Mouse (Mus musculus) neural tube, embryonic 12.5 days (tissue): ENCODE data around the gene Tfap4. TPM values are rescaled to one million over a fixed set of nuclear protein-coding genes. Genes with fewer than 3 reads are reported as not detected.
"Not testable (repeated sequence)": the region's sequence is repeated elsewhere in the genome, so short reads cannot be mapped to it uniquely, and the experiment has no call there.

Experiments
- ATAC-seq: fragments of 200-750 bp; cut with Nextera tagmentation; 2 replicates; pipeline ENCODE4 v1.8.0; 2017; ENCODE audit warnings: low read depth, mild to moderate bottlenecking, moderate TSS enrichment, moderate library complexity; ENCODE audit not compliant: low FRiP score
- H3K27ac ChIP-seq: fragments of 300-500 bp; sonication (generic); 2 replicates; pipeline ENCODE4 v1.5.1; 2016
- H3K27me3 ChIP-seq: fragments of 300-500 bp; sonication (generic); replicated peaks from 2 replicates; pipeline ENCODE4 v1.6.1; 2016; ENCODE audit warnings: mild to moderate bottlenecking
- H3K36me3 ChIP-seq: fragments of 300-500 bp; sonication (generic); 2 replicates; pipeline ENCODE4 v1.6.1; 2016; ENCODE audit warnings: mild to moderate bottlenecking
- H3K4me1 ChIP-seq: fragments of 300-500 bp; sonication (generic); 2 replicates; pipeline ENCODE4 v1.6.1; 2016
- H3K4me2 ChIP-seq: fragments of 300-500 bp; sonication (generic); replicated peaks from 2 replicates; pipeline ENCODE4 v1.6.1; 2016; ENCODE audit warnings: mild to moderate bottlenecking
- H3K4me3 ChIP-seq: fragments of 300-500 bp; sonication (generic); 2 replicates; pipeline ENCODE4 v1.5.1; 2016
- H3K9ac ChIP-seq: fragments of 300-500 bp; sonication (generic); 2 replicates; pipeline ENCODE4 v1.6.1; 2016; ENCODE audit warnings: mild to moderate bottlenecking
- H3K9me3 ChIP-seq: fragments of 300-500 bp; sonication (generic); 2 replicates; pipeline ENCODE4 v1.6.1; 2016; ENCODE audit warnings: mild to moderate bottlenecking
- WGBS: fragments of 180-500 bp; shearing (Covaris S2); methylation state at CpG from one replicate; pipeline ENCODE4 v1.1.7; 2016; 5-methylcytosine and 5-hydroxymethylcytosine counted together
- polyA plus RNA-seq: library from polyadenylated mRNA; unstranded; fragments of >200 nt; fragmentation: Nextera tagmentation; extraction: Ambion mirVana; gene quantifications from 2 replicates; pipeline ENCODE4 v1.2.1, GENCODE M21; 2016

Gene Tfap4
- polyA plus RNA-seq, 1 experiment from 2014 or later: 14.2 TPM

DNA sequence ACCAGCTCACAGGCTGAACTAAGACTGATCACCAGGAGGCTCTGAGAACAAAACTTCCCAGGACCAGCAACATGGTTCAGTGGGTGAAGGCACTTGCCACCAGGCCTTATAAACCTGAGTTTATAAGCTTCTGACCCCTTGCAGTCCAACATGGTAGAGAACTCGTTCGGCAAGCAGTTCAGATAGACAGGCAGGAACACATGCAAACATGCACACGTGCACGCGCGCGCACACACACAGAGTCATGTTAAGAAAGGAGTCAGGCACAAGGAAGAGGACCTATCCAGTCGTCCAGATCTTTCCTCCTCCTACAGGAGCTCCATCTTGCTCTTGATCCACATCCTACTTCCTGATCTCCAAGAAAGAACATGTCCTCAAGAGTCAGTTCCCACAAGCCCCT lies 12.8 kb downstream of the Tfap4 start:
- no peak overlapping the region for H3K4me2 ChIP-seq
- H3K4me3 ChIP-seq: no peak overlapping the region
- no peaks in the 10 kb centered on the region for H3K27me3 ChIP-seq
- H3K9ac ChIP-seq: no peak overlapping the region
- no peak overlapping the region for H3K27ac ChIP-seq
- H3K4me1 ChIP-seq: no peaks in the 10 kb centered on the region
- H3K36me3 ChIP-seq: peaks cover 47% of the 10 kb centered on the region
- WGBS: 92% methylated on average over 8 of the region's 8 CpGs
- H3K9me3 ChIP-seq: no peaks in the 10 kb centered on the region
- ATAC-seq: no peak

- ATAC-seq: no peak
- 85% methylated on average over 9 of the region's 9 CpGs for WGBS
- Histone ChIP-seq H3K4me2 (no peak overlapping the region), H3K36me3 (peaks cover 38% of the 10 kb centered on the region), H3K4me1 (no peaks in the 10 kb centered on the region), H3K9me3 (no peaks in the 10 kb centered on the region), H3K27me3 (no peaks in the 10 kb centered on the region), H3K9ac (no peak overlapping the region), H3K27ac (no peak overlapping the region), H3K4me3 (no peak overlapping the region)
Measured at GRCm38 (mm10) chr16:4544845-4545244, 14.8 kb downstream of the Tfap4 start.

DNA sequence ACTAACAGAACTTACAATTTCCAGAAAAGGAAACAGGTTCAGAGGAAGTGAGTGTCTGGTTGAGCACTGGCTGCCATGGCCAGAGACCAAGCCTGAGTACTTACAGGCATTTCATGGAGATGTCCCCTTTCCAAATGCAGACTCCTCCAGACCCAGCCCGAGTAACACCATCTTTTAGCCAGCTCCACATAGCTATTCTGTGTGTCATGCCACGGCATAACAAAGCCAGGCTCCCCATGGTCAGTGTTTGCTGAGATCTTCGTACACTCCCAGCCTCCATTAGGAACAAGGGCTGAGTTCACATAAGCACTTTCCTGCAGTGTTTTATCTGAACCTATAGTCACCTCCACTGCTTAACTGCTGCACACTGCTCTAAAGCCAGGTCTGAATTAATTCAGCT lies 16.4 kb downstream of the Tfap4 start:
- 83% methylated on average over 3 of the region's 3 CpGs for WGBS
- Histone ChIP-seq H3K27ac (no peak overlapping the region), H3K9ac (no peak overlapping the region), H3K4me3 (no peak overlapping the region), H3K9me3 (no peaks in the 10 kb centered on the region), H3K36me3 (peaks cover 28% of the 10 kb centered on the region), H3K27me3 (no peaks in the 10 kb centered on the region), H3K4me1 (peaks cover 3% of the 10 kb centered on the region; the same call in 1 of the 2 replicates), H3K4me2 (no peak overlapping the region)
- ATAC-seq: no peak

- peak; percentile 39; the same call in 1 of the 2 replicates for ATAC-seq
- Histone ChIP-seq H3K36me3 (peaks cover 24% of the 10 kb centered on the region), H3K4me2 (peak overlapping the region; percentile 53), H3K9me3 (no peaks in the 10 kb centered on the region), H3K4me3 (peak overlapping the region; percentile 36; the same call in 1 of the 2 replicates), H3K9ac (no peak overlapping the region), H3K27ac (no peak overlapping the region), H3K4me1 (peaks cover 3% of the 10 kb centered on the region; the same call in 1 of the 2 replicates), H3K27me3 (no peaks in the 10 kb centered on the region)
- WGBS: 52% methylated on average over 7 of the region's 7 CpGs
Measured at GRCm38 (mm10) chr16:4542236-4542774, 17.3 kb downstream of the Tfap4 start.

DNA sequence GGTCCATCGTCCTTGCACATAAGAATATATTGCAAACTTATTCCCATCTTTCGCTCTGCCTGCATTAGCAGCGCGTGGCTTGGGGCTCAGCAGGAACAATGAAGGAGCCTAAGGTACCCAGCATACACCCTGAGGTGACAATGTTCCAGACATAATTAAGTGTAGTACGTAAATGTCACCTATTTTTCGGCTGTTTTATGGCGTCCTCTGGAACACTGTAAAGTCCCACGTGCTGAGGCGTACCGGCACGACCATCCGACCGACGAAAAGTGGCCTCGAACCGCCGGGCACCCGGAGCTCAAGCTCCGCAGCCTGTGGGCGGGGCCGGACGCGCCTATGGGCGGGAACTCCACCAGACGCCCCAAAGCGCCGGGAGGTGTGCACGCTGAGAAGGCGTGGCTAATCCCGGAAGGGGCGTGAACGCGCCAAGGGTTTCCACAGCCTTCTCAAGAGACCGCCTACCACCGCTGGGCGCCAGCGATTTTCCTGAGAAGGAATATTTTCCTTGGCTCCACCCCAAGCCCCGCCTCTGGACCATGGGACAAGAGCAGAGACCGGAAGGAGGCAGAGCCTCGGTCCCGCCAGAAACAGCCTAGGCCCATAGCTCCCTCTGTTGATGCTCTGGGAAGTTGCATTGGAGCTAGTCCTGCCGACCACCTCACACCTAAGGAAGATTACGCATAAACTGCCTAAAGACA lies 18.0 kb downstream of the Tfap4 start, which contains the start of gene Srl:
Srl (minus strand) TSS at position 316 of the 698 bp plus-strand sequence.
- H3K27ac ChIP-seq: no peak within 1 kb of the TSS
- H3K4me1 ChIP-seq: peaks cover 3% of the 10 kb centered on the region; the same call in 1 of the 2 replicates
- peak within 1 kb of the TSS; percentile 36 for H3K4me3 ChIP-seq
- 2% methylated on average over 43 of the region's 43 CpGs for WGBS
- peaks cover 18% of the 10 kb centered on the region for H3K36me3 ChIP-seq
- no peaks in the 10 kb centered on the region for H3K9me3 ChIP-seq
- ATAC-seq: peak; percentile 95
- H3K9ac ChIP-seq: peak within 1 kb of the TSS; percentile 48; the same call in 1 of the 2 replicates
- no peaks in the 10 kb centered on the region for H3K27me3 ChIP-seq
- H3K4me2 ChIP-seq: peak within 1 kb of the TSS; percentile 53

DNA sequence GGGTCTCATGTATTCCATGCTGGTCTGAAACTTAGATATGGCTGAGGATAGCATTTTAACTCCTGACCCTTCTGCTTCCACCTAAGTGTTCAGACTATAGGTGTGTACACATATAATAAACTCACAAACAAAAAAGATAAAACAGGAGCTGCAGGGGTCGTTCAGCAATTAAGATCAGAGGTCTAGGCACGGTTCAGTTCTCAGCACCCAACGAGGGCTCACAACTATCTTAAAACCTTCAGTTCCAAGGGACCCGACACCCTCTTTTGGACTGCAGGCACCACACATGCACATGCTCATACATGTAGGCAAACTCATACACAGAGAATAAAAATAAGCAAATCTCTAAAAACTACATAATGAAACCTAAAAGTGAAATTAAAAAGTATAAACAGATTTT lies 18.6 kb downstream of the Tfap4 start:
- 64% methylated on average over 4 of the region's 4 CpGs for WGBS
- no peak for ATAC-seq
- Histone ChIP-seq H3K9ac (no peak overlapping the region), H3K27me3 (no peaks in the 10 kb centered on the region), H3K9me3 (no peaks in the 10 kb centered on the region), H3K4me2 (peak overlapping the region; percentile 53), H3K4me1 (peaks cover 3% of the 10 kb centered on the region; the same call in 1 of the 2 replicates), H3K4me3 (peak overlapping the region; percentile 36), H3K36me3 (peaks cover 13% of the 10 kb centered on the region), H3K27ac (no peak overlapping the region)

DNA sequence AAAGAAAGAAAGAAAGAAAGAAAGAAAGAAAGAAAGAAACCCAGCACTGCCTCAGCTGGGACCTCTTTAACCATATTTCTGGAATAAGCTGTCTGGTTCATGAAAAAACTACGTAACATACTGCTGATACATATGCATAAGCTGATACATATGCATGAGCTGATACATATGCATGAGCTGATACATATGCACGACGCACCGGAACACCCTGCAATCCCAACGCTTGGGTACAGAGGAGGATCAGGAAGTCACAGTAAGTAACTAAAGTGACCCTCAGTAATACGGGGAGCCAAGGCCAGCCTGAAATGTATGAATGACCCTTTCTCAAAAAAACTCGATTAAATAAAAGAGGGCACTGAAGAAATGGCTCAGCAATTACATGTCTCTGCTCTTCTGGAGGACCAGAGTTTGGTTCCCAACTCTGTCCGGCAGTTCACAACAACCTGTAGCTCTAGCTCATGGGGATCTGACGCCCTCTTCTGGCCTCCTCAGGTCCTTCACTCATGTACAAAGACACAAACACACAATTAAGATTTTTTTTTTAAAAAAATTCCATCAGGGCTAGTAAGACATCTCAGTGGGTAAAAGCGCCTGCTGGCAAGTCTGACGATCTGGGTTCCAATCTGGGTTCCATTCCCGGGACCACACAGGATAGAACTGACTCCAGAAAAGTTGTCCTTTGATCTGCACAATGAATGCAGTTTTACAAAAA lies 19.4 kb downstream of the Tfap4 start:
- Histone ChIP-seq H3K36me3 (peaks cover 5% of the 10 kb centered on the region), H3K27me3 (no peaks in the 10 kb centered on the region), H3K27ac (no peak overlapping the region), H3K4me3 (no peak overlapping the region), H3K4me1 (peaks cover 3% of the 10 kb centered on the region; the same call in 1 of the 2 replicates), H3K4me2 (no peak overlapping the region), H3K9me3 (no peaks in the 10 kb centered on the region), H3K9ac (no peak overlapping the region)
- ATAC-seq: no peak
- 66% methylated on average over 12 of the region's 12 CpGs for WGBS

GRCm38 (mm10) chr16:4539521-4539920 lies 20.1 kb downstream of the Tfap4 start:
- no peak for ATAC-seq
- Histone ChIP-seq H3K4me3 (no peak overlapping the region), H3K9ac (no peak overlapping the region), H3K27ac (no peak overlapping the region), H3K27me3 (no peaks in the 10 kb centered on the region), H3K36me3 (0 out of 2 replicates have a peak, but pooled peaks cover 4% of the 10 kb centered on the region), H3K4me2 (no peak overlapping the region), H3K4me1 (peaks cover 3% of the 10 kb centered on the region; the same call in 1 of the 2 replicates), H3K9me3 (no peaks in the 10 kb centered on the region)
- WGBS: 74% methylated on average over 4 of the region's 4 CpGs

- no peak overlapping the region for H3K4me3 ChIP-seq
- H3K4me1 ChIP-seq: peaks cover 3% of the 10 kb centered on the region; the same call in 1 of the 2 replicates
- H3K27me3 ChIP-seq: no peaks in the 10 kb centered on the region
- H3K9ac ChIP-seq: no peak overlapping the region
- no peak overlapping the region for H3K27ac ChIP-seq
- no peaks in the 10 kb centered on the region for H3K36me3 ChIP-seq
- H3K4me2 ChIP-seq: no peak overlapping the region
- no peaks in the 10 kb centered on the region for H3K9me3 ChIP-seq
- no peak for ATAC-seq
- WGBS: 70% methylated on average over 3 of the region's 3 CpGs
Measured at GRCm38 (mm10) chr16:4537616-4538358, 21.9 kb downstream of the Tfap4 start.

DNA sequence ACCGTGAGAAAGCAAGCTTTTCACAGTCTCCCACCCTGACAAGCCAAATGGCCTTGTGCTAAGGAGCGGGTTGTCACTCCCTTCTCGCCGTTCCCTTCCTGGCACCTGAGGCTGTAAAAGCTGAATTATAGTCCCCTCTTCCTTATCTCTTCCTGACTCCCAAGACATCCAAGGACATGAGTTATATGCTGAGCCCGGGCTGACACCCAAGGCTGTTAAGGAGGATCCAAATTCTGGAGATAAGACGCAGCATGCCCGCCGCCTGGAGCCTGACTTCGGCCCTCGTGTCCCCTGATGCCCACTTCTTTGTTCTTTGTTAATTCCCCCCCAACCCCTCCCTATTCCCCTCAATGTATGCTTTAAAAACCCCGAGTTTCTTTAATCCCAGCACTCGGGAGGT lies 32.3 kb downstream of the Tfap4 start:
- not testable (repeated sequence) for H3K4me1 ChIP-seq, H3K9me3 ChIP-seq, H3K4me2 ChIP-seq, H3K4me3 ChIP-seq, H3K36me3 ChIP-seq, H3K9ac ChIP-seq, ATAC-seq, H3K27me3 ChIP-seq, H3K27ac ChIP-seq
- WGBS: 92% methylated on average over 12 of the region's 12 CpGs

DNA sequence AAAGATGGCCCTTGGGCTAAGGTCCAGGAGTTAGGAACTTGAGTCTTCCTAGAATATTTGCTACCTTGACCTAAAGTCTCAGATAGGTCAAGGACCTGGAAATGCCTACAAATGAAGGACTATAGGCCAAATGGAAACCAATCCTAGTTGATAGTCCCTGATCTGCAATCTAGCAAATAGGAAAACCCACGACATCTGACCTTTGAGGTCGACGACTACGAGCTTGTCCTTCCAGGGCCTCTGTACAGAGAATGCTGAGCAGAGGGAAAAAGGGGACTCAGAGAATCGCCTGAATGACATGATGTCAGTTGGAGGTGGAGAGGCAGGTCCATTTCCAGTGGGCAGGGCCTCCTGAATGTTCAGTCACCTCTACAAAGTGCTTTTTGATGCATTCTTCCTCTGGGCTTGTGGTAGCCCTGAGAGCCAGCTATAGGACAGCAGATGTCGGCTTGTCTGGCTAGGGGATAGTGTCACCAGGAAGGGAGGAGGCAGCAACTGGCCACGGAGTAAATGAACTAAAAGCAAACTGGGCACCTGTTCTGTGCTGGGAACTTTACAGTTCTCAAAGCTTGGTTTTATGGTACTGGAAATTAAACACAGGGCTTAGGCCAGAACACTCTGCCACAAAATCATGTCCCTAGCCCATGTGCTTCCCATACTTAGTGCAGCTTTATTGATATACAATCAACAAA lies 36.2 kb downstream of the Tfap4 start:
- no peak overlapping the region for H3K4me3 ChIP-seq

More for the DNA sequence above, 36.2 kb downstream of the Tfap4 start:
- WGBS: 63% methylated on average over 7 of the region's 7 CpGs
- Histone ChIP-seq H3K4me1 (0 out of 2 replicates have a peak, but pooled peaks cover 5% of the 10 kb centered on the region), H3K27ac (no peak overlapping the region), H3K36me3 (no peaks in the 10 kb centered on the region), H3K9me3 (no peaks in the 10 kb centered on the region), H3K9ac (no peak overlapping the region), H3K27me3 (no peaks in the 10 kb centered on the region), H3K4me2 (no peak overlapping the region)
- ATAC-seq: no peak
